Mouse (Mus musculus): ENCODE data around the gene Sdccag8. TPM values are rescaled to one million over a fixed set of nuclear protein-coding genes. Genes with fewer than 3 reads are reported as not detected.

The Sdccag8 gene
- polyA plus RNA-seq, 1 experiment from 2014 or later = 6.4 TPM

- no peak overlapping the region for H3K4me3 ChIP-seq (ENCODE audit: low read depth, low read length)
- no peaks in the 10 kb centered on the region for H3K27me3 ChIP-seq (ENCODE audit: control insufficient read depth, insufficient read depth, low read length)
- no peaks in the 10 kb centered on the region for H3K9me3 ChIP-seq (ENCODE audit: control insufficient read depth, low read length)
- no peak overlapping the region for H3K4me2 ChIP-seq (replicated peaks; ENCODE audit: low read depth)
- H3K4me1 ChIP-seq (replicated peaks; ENCODE audit: control insufficient read depth, insufficient read depth) = no peaks in the 10 kb centered on the region
- 56% methylated on average over 2 of the region's 2 CpGs for WGBS
- ATAC-seq (ENCODE audit: low FRiP score, low TSS enrichment) (no peak), DNase-seq (ENCODE audit: low spot score) (no peak)
- H3K9ac ChIP-seq (ENCODE audit: low read length) = no peak overlapping the region
- TF ChIP-seq EP300 (optimal IDR thresholded peaks at IDR 0.05) = no peak
- no peak overlapping the region for H3K27ac ChIP-seq (replicated peaks)
- no peaks in the 10 kb centered on the region for H3K36me3 ChIP-seq (ENCODE audit: control insufficient read depth, insufficient read depth, low read length)
Observed at GRCm38 (mm10) chr1:177029032-177029431, 214.6 kb downstream of the Sdccag8 start.

- DNase-seq (ENCODE audit: low spot score) (no peak), ATAC-seq (ENCODE audit: low FRiP score, low TSS enrichment) (no peak)
- 74% methylated on average over 3 of the region's 3 CpGs for WGBS
- H3K4me1 ChIP-seq (replicated peaks; ENCODE audit: control insufficient read depth, insufficient read depth) = no peaks in the 10 kb centered on the region
- no peaks in the 10 kb centered on the region for H3K27me3 ChIP-seq (ENCODE audit: control insufficient read depth, insufficient read depth, low read length)
- no peak overlapping the region for H3K9ac ChIP-seq (ENCODE audit: low read length)
- no peak overlapping the region for H3K4me2 ChIP-seq (replicated peaks; ENCODE audit: low read depth)
- H3K36me3 ChIP-seq (ENCODE audit: control insufficient read depth, insufficient read depth, low read length) = no peaks in the 10 kb centered on the region
- no peaks in the 10 kb centered on the region for H3K9me3 ChIP-seq (ENCODE audit: control insufficient read depth, low read length)
- no peak for TF ChIP-seq CTCF (IDR thresholded peaks at IDR 0.05; ENCODE audit: low read depth)
- TF ChIP-seq EP300 (optimal IDR thresholded peaks at IDR 0.05) = no peak
- H3K4me3 ChIP-seq (ENCODE audit: low read depth, low read length) = no peak overlapping the region
- H3K27ac ChIP-seq (replicated peaks) = no peak overlapping the region
Observed at GRCm38 (mm10) chr1:177030669-177031068, 216.2 kb downstream of the Sdccag8 start.

GRCm38 (mm10) chr1:177031196-177031595, 216.7 kb downstream of the Sdccag8 start:
- no peak for DNase-seq (ENCODE audit: low spot score)
- no peak overlapping the region for H3K4me2 ChIP-seq (replicated peaks; ENCODE audit: low read depth)
- 97% methylated on average over 1 of the region's 1 CpGs for WGBS
- H3K4me1 ChIP-seq (replicated peaks; ENCODE audit: control insufficient read depth, insufficient read depth) = no peaks in the 10 kb centered on the region
- no peak overlapping the region for H3K27ac ChIP-seq (replicated peaks)
- H3K9me3 ChIP-seq (ENCODE audit: control insufficient read depth, low read length) = no peaks in the 10 kb centered on the region
- no peak for ATAC-seq (ENCODE audit: low FRiP score, low TSS enrichment)
- no peaks in the 10 kb centered on the region for H3K27me3 ChIP-seq (ENCODE audit: control insufficient read depth, insufficient read depth, low read length)
- no peak overlapping the region for H3K9ac ChIP-seq (ENCODE audit: low read length)
- TF ChIP-seq EP300 (optimal IDR thresholded peaks at IDR 0.05) (no peak), CTCF (IDR thresholded peaks at IDR 0.05; ENCODE audit: low read depth) (no peak)
- no peaks in the 10 kb centered on the region for H3K36me3 ChIP-seq (ENCODE audit: control insufficient read depth, insufficient read depth, low read length)
- H3K4me3 ChIP-seq (ENCODE audit: low read depth, low read length) = no peak overlapping the region

- Histone ChIP-seq H3K4me1 (replicated peaks; ENCODE audit: control insufficient read depth, insufficient read depth) (no peaks in the 10 kb centered on the region), H3K4me2 (replicated peaks; ENCODE audit: low read depth) (no peak overlapping the region), H3K27ac (replicated peaks) (no peak overlapping the region), H3K36me3 (ENCODE audit: control insufficient read depth, insufficient read depth, low read length) (no peaks in the 10 kb centered on the region), H3K4me3 (ENCODE audit: low read depth, low read length) (no peak overlapping the region), H3K9me3 (ENCODE audit: control insufficient read depth, low read length) (no peaks in the 10 kb centered on the region), H3K27me3 (ENCODE audit: control insufficient read depth, insufficient read depth, low read length) (no peaks in the 10 kb centered on the region), H3K9ac (ENCODE audit: low read length) (no peak overlapping the region)
- no peak for ATAC-seq (ENCODE audit: low FRiP score, low TSS enrichment)
- TF ChIP-seq CTCF (IDR thresholded peaks at IDR 0.05; ENCODE audit: low read depth) (no peak), EP300 (optimal IDR thresholded peaks at IDR 0.05) (no peak)
- no peak for DNase-seq (ENCODE audit: low spot score)
- 41% methylated on average over 1 of the region's 1 CpGs for WGBS
Observed at GRCm38 (mm10) chr1:177032233-177032632, 217.8 kb downstream of the Sdccag8 start.

- TF ChIP-seq CTCF (IDR thresholded peaks at IDR 0.05; ENCODE audit: low read depth) (no peak), EP300 (optimal IDR thresholded peaks at IDR 0.05) (no peak)
- Histone ChIP-seq H3K9ac (ENCODE audit: low read length) (no peak overlapping the region), H3K4me1 (replicated peaks; ENCODE audit: control insufficient read depth, insufficient read depth) (no peaks in the 10 kb centered on the region), H3K4me2 (replicated peaks; ENCODE audit: low read depth) (no peak overlapping the region), H3K9me3 (ENCODE audit: control insufficient read depth, low read length) (no peaks in the 10 kb centered on the region), H3K4me3 (ENCODE audit: low read depth, low read length) (no peak overlapping the region), H3K36me3 (ENCODE audit: control insufficient read depth, insufficient read depth, low read length) (no peaks in the 10 kb centered on the region), H3K27me3 (ENCODE audit: control insufficient read depth, insufficient read depth, low read length) (no peaks in the 10 kb centered on the region), H3K27ac (replicated peaks) (no peak overlapping the region)
- ATAC-seq (ENCODE audit: low FRiP score, low TSS enrichment) (no peak), DNase-seq (ENCODE audit: low spot score) (no peak)
- 84% methylated on average over 2 of the region's 2 CpGs for WGBS
Observed at GRCm38 (mm10) chr1:177035460-177035859, 221.0 kb downstream of the Sdccag8 start.

GRCm38 (mm10) chr1:177038383-177038782, 223.9 kb downstream of the Sdccag8 start:
- TF ChIP-seq CTCF (IDR thresholded peaks at IDR 0.05; ENCODE audit: low read depth) (peak; percentile 19), EP300 (optimal IDR thresholded peaks at IDR 0.05) (no peak)
- Histone ChIP-seq H3K9me3 (ENCODE audit: control insufficient read depth, low read length) (no peaks in the 10 kb centered on the region), H3K4me1 (replicated peaks; ENCODE audit: control insufficient read depth, insufficient read depth) (no peaks in the 10 kb centered on the region), H3K4me2 (replicated peaks; ENCODE audit: low read depth) (no peak overlapping the region), H3K27me3 (ENCODE audit: control insufficient read depth, insufficient read depth, low read length) (no peaks in the 10 kb centered on the region), H3K36me3 (ENCODE audit: control insufficient read depth, insufficient read depth, low read length) (no peaks in the 10 kb centered on the region), H3K4me3 (ENCODE audit: low read depth, low read length) (no peak overlapping the region), H3K27ac (replicated peaks) (no peak overlapping the region), H3K9ac (ENCODE audit: low read length) (no peak overlapping the region)
- no peak for DNase-seq (ENCODE audit: low spot score)
- no peak for ATAC-seq (ENCODE audit: low FRiP score, low TSS enrichment)
- WGBS = 47% methylated on average over 2 of the region's 2 CpGs

Data from stomach, postnatal 0 days (tissue).